Mouse (Mus musculus) naive thymus-derived CD4-positive, alpha-beta T cell, adult 5 months (primary cell): ENCODE measurements around the gene Tnfsf15. TPM values are rescaled to one million over a fixed set of nuclear protein-coding genes. Genes with fewer than 3 reads are reported as not detected.

Experiments used
- polyA plus RNA-seq: library from polyadenylated mRNA; unstranded; fragments of 100-300 nt; shearing (Covaris generic); gene quantifications from one replicate; pipeline ENCODE4 v1.2.1, GENCODE M21; 2017

Tnfsf15 gene
- polyA plus RNA-seq = not detected

DNA sequence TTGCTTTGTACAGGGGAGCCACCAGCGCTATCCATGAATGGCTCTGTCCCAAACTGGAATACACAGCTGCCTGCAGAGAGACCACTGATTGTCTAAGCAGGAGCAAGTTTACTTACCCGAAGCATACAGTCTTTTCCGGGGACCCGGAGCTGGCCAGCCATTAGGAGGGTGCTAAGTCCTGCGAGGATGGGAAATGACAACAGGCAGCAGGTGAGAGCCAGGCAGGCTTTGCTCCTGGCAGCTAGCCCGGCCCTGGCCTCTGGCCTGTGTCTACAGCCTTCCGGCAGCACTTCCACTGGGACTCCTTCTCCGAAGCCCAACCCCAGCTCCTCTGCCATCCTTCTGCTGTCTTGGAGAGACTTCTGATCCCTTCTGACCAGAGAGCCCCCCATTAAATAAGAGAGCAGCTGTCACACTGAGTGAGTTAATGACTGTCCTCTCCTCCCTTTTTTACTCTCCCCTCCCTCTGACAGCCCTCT is at the start of gene Tnfsf15:
TSS of gene Tnfsf15 (minus strand) at position 421 of the 479 bp plus-strand sequence.

Other genes with a start within 250 kb of the Tnfsf15 start
- gene Whrn, start 249.1 kb downstream of the Tnfsf15 start, polyA plus RNA-seq = 9.6 TPM
- gene Atp6v1g1, start 200.3 kb downstream of the Tnfsf15 start, polyA plus RNA-seq = 119 TPM
- 17.6 TPM for gene Tmem268, start 186.3 kb downstream of the Tnfsf15 start, polyA plus RNA-seq
- not detected for gene Gm11213, start 139.9 kb downstream of the Tnfsf15 start, polyA plus RNA-seq
- not detected for gene Tex48, start 122.7 kb downstream of the Tnfsf15 start, polyA plus RNA-seq
- gene Gm11214, start 81.7 kb downstream of the Tnfsf15 start, polyA plus RNA-seq = not detected
- gene Tnfsf8, start 116.2 kb upstream of the Tnfsf15 start, polyA plus RNA-seq = 24.9 TPM